Mouse (Mus musculus) urinary bladder, postnatal 10 days (tissue): Measurements from ENCODE around the gene BC024978.
A peak's percentile ranks its signal among the peaks of the same experiment; 100 is the strongest.

Source experiments
- DNase-seq: peaks from one replicate; pipeline ENCODE4 v3.0.0; 2022; ENCODE audit warnings: low spot score

The BC024978 gene

GRCm38 (mm10) chr7:27177942-27178323 lies 17.6 kb upstream of the BC024978 start:
- DNase-seq, result no peak

GRCm38 (mm10) chr7:27178324-27179216 lies 17.0 kb upstream of the BC024978 start, which contains the start of gene Rab4b:
TSS of gene Rab4b (minus strand) at chr7:27178896.
- DNase-seq, result peak; percentile 96

GRCm38 (mm10) chr7:27179217-27179918 lies 16.2 kb upstream of the BC024978 start:
- DNase-seq, result no peak

- DNase-seq, result no peak
Measured at GRCm38 (mm10) chr7:27180036-27180435, 15.5 kb upstream of the BC024978 start.

GRCm38 (mm10) chr7:27180837-27181695 lies 14.5 kb upstream of the BC024978 start, which contains the start of the genes Gm21983 and Mia:
TSS of gene Gm21983 (minus strand) at chr7:27181086.
TSS of gene Mia (minus strand) at chr7:27181157.
- DNase-seq, result no peak

GRCm38 (mm10) chr7:27182498-27182897 lies 13.1 kb upstream of the BC024978 start:
- DNase-seq, result no peak

GRCm38 (mm10) chr7:27184964-27185363 lies 10.6 kb upstream of the BC024978 start:
- no peak for DNase-seq

- no peak for DNase-seq
Measured at GRCm38 (mm10) chr7:27185986-27186385, 9.6 kb upstream of the BC024978 start.

GRCm38 (mm10) chr7:27189271-27189931 lies 6.2 kb upstream of the BC024978 start:
- DNase-seq, result no peak

GRCm38 (mm10) chr7:27192434-27192833 lies 3.1 kb upstream of the BC024978 start:
- DNase-seq, result no peak

GRCm38 (mm10) chr7:27193731-27194130 lies 1.9 kb upstream of the BC024978 start:
- no peak for DNase-seq

GRCm38 (mm10) chr7:27197136-27197535 lies 1.6 kb downstream of the BC024978 start:
- DNase-seq, result no peak

- no peak for DNase-seq
Measured at GRCm38 (mm10) chr7:27197634-27198033, 2.1 kb downstream of the BC024978 start.

- DNase-seq, result no peak
Measured at GRCm38 (mm10) chr7:27198355-27198754, 2.8 kb downstream of the BC024978 start.

- DNase-seq, result no peak
Measured at GRCm38 (mm10) chr7:27198779-27199178, 3.2 kb downstream of the BC024978 start.

- DNase-seq, result no peak
Measured at GRCm38 (mm10) chr7:27203730-27204449, 8.3 kb downstream of the BC024978 start.

- no peak for DNase-seq
Measured at GRCm38 (mm10) chr7:27212626-27213025, 17.0 kb downstream of the BC024978 start.

GRCm38 (mm10) chr7:27218586-27218985 lies 23.0 kb downstream of the BC024978 start:
- DNase-seq, result no peak

- DNase-seq, result no peak
Measured at GRCm38 (mm10) chr7:27219937-27220336, 24.4 kb downstream of the BC024978 start.

GRCm38 (mm10) chr7:27221939-27222338 lies 26.4 kb downstream of the BC024978 start:
- no peak for DNase-seq

GRCm38 (mm10) chr7:27222538-27222937 lies 27.0 kb downstream of the BC024978 start:
- DNase-seq, result no peak
